Mouse (Mus musculus): ENCODE measurements at regions not wholly inside any gene's neighbourhood (a gene's known extent, or its start where the extent isn't known, plus 50 kb on each side); places are given as distances from the start of the nearest gene placed in this dataset.

DNA sequence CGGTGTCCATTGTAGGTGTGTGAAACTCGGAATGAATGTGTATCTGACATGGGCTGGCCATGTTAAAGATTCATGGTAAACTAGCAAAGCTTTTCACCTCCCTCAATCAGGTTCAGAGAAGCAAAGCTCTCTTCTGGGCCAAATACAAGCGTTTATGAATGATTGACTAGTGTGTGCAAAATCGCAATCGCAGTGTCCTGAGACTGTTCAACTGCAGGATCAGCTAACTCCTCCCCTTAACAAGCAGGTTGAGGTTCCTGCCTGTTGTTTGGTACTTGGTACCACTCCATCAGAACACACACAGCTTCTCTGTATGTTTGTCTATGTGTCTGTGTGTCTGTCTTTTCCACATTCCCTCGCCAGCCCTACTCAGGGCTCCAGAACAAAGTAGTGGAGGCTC, 458.6 kb downstream of the Cd83 start:
- no peak for TF ChIP-seq CTCF (IDR thresholded peaks at IDR 0.05; ENCODE audit: insufficient read depth, low read length)
- TF ChIP-seq POLR2A (IDR thresholded peaks at IDR 0.05; ENCODE audit: borderline replicate concordance, extremely low read depth, low read depth, low read length): no peak

All from lung, adult 2 months (tissue).